Mouse (Mus musculus) retina, postnatal 7 days (tissue): ENCODE measurements around the gene Elmo2.
A peak's percentile ranks its signal among the peaks of the same experiment; 100 is the strongest.

Source experiments
- DNase-seq: peaks from one replicate; pipeline ENCODE4 v3.0.0-alpha.2; 2012; ENCODE audit warnings: low read depth, low spot score

Gene Elmo2

DNA sequence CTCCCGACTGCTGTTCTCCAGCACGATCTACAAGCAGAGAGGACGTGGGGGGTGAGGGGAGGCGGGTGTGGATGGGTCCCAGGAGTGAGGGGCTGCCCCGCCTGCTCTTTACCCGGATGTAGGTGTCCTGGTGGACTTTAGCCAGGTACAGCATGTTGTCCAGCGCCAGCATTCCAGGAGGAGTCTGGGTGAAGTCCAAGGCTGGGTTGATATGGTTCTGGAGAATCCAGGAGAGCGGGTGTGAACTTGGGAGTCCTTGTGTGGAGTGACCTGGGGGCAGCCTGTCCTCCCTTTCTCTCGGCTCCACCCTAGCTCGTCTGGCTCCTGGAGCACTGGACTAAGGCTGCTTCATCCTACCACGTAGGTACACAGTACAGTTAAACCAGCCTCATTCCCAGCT is 28.9 kb downstream of the Elmo2 start:
- DNase-seq = no peak

DNA sequence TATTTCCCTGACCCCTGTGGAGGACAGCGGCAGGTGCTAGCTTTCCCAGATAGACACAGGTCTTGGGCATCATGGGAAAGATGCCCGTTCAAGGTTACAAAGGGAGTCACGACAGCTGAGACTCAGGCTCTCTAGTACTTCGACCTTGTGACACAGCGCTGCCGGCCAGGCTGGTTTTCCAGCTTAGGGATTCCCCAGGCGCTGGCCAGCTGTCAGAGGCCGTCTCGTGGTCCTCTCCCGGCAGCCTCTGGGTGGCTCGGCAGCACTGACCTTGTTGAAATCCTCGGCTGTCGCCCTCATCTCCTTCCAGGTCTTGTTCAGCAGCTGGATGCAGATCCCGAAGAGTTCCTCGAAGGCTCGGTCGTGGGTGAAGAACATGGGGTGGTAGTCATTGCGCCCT is 29.7 kb downstream of the Elmo2 start:
- no peak for DNase-seq

DNA sequence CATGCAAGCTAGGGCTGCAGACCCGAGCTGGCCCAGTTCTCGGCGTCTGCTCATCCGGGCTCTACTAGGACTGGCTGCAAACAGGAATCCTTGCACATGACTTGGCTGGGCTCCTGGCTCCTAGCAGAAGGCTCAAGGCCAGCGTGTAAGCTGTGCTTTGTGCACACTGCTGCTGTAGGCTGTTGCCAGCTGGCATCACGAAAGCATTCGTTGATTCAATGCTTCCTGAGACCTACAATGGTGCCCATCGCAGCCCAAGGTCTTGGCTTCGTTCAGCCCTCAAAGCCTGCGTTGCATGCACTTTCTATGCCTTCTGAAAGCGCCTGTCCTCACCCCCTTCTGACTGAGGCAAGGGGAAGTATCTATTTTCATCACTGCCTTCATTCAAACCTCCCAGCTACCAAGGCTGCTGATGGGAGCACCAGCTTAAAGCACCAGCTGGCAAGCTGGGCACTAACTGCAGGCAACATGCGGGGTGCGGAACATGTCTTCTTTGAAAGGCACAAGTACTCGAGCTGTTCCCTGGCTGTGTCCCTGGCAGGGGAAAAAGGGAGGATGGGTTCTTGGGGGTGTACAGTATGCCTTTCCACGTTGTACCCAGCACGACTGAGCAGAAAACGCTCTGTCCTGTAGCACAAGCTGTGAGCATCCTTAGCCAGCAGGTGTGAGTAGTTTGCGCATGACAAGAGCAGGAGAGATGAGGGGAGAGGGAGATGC is 37.8 kb downstream of the Elmo2 start:
- DNase-seq = no peak

DNA sequence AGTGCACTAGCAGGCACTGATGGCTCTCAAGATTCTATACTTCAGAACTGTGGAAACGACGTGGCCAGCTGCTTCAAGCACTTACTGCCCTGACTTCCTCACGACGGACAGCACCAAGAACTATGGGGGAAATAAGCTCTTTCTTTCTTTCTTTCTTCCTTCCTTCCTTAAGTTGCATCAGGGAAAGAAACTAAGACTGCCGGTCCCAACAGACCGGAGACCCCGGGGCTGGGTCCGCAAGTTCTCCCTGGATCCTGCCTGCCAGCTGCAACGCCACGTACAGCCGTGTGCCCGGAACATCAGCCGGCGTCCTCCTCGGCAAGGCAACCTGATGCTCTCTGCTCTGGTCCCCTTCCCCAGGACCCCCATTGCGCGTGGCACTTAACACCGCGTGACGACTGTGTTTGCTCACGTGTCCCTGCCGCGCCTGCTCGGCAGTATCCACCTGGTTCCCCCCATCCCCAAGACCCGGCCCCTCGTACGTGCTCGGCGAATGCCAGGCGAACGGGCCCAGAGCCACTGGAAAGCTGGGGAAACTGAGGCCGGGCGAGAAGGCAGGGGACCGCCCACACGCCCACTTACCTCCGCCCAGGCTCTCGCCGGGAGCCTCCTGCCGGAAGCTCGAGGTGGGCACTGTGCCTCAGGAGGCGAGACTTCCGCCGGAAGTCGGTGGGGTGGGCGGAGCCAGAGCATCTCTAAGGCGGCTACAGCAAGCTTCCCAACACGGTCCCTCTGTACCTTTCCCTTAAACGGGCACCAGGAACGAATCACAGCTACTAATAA is 38.9 kb downstream of the Elmo2 start, which contains the start of gene Slc35c2:
Gene Slc35c2, minus strand, starts transcription at position 668 of the 783 bp plus-strand sequence.
- DNase-seq = peak; percentile 79

DNA sequence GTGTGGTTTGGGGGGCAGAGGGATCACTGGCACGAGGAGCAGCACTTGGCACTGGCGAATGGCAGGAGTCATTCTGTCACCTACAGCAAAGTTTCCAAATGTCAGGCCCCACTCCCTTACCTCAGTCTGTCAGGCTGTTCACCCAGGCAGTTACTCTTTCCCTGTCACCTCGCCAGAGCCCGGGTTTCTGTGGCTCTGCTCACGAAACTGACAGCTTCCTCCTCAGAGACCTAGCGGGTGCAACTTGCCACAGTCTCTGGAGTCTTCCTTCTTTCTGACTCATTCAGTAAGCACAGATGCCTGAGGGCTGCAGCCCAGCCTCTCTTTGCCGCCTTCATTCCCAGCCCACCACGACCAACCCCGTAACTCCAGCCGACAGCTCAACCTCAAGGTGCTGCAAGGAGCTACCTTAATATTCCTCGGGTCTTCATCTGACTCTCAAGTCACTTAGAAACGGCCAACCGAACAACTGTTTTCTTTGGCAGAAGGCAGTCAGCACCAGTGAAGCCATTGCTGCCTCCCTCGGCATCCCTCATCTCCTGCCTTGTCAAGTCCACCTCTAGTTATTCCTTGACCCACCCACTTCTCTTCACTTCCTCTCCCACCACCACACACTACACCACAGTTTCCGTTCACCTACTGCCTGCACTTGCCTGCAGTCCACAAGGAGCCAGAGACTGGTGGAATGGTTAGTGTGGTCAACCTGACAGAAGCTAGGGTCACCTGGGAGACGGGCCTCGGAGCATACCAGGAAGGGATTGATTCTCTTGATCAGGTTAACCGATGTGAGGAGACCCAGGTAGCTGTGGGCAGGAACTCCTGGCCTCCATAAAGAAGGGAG is 39.7 kb downstream of the Elmo2 start:
- DNase-seq = no peak

DNA sequence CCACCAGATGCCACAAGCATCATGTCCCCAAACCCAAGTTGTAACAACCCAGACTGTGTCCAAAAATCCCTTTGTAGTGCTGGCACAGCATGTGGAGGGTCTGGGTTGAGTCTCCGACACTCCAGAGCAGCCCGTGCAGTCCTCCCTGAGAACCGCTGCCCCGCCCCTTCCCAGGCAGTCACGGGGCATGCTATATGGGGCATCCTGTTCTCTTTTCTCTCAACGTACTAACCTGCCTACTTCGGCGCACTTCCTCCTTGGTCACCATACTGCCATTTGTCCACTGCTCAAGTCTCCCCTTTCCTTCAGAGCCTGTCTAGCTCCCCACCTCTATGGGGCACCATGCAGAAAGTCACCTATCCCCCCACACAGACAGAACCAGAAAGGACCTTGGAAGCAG is 40.7 kb downstream of the Elmo2 start:
- DNase-seq = no peak

DNA sequence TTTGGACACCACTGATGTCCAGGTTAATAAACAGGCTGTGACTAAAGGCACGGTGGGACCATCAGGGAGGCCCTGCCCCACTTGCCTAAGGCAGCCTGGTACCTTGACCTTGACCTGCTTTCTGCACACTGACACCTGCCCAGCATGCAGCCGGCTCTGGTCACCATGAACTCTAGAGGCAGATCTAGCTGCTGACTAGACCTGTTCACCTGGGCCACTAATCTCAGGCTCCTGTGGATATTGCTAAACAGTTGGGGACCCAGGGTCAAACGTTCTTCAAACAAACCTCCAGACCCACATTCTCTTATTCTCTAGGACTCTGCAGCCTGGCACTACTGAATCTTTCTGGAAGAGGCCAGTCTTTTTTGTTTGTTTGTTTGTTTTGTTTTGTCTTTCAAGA is 41.2 kb downstream of the Elmo2 start:
- no peak for DNase-seq

DNA sequence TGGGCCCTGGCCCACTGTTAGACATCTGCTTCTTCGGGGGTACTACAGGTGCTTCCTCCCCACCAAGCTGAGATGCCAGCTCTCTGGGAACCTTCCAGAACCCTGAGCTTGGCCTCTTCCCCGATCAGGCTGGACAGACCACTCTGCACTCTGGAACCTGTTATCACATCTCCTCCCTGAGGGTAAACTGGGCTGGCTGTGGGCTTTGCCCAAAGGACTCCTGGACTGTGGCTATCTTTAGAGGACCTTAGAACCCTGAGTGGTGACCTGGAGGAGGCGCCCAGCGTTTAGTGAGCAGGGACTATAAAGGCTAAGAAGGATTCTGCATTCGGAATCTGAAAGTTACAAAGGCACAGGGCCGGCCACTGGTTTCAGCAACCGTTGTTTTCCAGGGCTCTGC is 41.9 kb downstream of the Elmo2 start:
- no peak for DNase-seq

DNA sequence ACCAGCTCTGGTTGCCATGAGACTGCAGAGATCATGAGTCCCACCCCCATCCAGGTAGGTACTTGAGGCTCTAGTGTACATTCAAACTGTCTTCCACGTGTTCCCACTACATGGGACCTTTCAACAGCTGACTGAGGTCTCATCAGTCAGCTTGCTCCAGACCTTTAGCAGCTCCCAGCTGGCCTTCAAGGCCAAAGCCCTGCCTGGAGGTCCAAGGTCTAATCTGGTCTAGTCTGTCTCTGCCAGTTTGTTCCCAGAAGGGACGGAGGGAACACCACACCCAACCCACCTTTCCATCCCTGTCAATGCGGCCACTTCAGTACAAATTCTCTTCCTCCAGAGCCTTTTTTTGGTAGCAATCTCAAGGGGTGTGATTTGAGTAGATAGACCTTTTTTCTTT is 42.6 kb downstream of the Elmo2 start:
- no peak for DNase-seq

DNA sequence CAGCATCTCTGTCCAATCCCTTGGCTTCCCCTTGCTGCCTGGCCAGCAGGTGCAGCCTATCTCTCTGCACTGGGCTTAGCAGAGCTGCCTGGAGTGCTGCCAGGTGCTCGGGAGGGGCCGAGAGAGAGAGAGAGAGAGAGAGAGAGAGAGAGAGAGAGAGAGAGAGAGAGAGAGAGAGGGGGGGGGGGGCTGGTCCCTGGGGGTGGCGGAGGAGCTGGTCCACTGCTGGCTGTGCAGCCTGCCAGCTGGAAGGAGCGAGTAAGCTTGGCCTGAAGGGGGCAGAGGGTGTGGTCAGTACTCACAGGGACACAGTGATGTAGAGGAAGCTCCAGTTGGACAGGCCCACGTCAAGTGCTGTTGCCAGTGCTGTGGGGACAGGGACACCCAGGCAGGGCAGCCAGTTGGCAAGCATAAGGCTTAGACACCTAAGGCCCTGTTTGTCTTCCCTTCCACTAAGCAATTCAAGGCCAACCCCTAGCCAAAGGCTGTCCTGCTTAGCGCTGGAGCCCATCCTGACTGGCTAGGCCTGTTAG is 44.4 kb downstream of the Elmo2 start:
- no peak for DNase-seq

DNA sequence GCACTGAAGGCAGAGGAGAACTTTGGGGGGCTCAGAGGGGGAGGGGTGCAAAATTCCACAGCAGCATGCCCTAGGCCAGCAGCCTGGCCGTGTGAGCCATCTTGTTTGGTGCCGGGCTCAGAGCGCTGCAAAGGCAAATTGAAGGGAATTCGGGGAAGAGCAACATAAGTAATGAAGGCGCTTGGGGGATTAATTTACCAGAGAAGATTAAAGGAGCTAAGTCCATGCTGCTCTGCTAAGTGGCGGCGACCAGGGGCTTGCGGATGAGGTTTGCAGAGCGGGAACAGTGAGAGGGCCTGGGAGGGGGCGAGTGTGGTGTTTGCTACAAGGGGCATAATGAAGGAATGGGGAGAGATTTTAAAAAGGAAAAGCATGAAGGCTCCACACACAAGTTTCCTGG is 46.9 kb downstream of the Elmo2 start:
- no peak for DNase-seq

DNA sequence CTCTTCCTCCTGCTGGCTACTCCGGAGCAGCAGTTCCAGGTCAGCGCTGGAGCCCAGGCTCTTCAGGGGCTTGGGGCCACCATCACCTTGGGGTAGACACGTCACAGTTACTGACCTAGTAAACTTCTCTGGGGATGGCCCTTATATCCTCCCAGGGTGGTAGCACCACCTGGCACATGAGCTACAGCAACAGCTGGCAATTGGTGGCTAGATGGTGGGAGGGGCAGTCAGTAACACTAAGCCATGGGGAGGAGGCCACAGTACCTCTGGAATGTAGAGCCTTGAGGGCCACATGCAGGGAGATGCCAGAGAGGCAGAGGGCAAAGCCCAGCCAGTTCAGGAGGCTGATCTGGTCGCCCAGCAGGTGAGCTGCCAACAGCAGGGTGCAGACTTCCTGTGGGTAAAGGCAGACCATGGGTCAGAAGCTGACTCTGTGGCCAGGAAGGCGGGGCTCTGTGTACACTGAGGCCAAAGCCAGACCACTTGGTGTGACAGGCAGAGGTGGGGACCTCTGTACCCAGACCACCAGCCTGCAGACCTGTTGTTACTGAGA is 49.0 kb downstream of the Elmo2 start:
- DNase-seq = no peak

DNA sequence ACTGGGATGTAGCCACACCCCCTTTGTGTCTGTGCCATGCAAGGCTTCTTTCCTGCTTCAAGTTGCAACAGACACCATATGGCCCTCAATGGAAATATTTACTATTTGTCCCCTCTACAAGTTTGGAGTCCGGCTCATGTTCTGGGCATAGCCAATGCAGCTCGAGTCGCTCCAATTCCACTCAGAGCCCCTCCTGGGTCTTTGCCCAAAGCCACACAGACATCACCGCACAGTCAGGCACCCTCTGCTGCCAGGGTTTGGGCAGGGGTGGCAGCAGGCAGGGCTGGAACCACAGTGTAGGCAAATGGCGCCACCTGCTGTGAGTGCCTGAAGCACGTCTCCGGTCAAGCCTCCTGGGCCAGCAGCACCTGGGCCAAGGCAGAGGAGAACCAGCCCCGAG is 50.5 kb downstream of the Elmo2 start:
- no peak for DNase-seq

DNA sequence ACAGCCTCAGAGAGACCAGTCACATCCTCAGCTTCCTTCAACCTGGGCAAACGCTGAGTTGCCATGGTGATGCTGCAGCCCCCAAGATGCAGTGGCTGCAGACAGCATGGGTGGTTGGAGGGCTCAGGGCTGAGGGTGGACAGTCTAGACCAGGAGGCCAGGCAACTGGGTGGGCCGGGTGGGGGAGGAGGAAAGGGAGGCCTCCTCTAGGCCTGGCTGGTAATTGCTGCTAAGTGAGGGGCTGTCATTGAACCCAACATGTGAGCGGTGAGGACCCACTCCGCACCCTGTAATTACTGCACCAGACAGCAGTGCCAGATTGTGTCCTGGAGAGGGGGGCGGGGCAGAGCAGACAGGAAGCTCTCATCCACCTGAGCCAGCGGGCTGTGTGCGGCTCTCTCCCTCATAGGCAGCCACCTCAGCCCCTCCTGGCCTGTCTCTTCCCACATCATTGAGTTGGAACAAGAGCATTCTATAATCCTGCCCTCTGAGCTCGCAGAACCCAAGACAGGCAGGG is 51.1 kb downstream of the Elmo2 start:
- DNase-seq = peak; percentile 14

DNA sequence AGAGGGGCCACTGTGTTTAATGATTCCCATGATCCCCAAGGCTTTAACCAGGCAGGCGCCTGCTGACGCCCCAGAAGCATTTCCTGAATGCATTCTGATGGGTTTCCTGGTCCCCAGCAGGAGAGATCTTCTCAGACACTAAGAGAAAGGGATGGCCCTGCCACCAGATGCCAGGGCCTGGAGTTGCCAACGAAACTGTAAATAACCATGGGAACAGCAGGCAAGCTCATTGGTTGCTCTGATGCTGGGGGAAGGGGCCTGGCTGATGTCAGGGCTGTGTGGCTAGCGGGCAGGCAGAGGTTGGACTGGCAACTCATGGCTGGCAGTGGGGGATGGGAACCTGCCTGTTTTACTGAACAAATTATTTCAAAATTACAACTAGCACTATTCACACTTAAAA is 52.7 kb downstream of the Elmo2 start:
- no peak for DNase-seq

DNA sequence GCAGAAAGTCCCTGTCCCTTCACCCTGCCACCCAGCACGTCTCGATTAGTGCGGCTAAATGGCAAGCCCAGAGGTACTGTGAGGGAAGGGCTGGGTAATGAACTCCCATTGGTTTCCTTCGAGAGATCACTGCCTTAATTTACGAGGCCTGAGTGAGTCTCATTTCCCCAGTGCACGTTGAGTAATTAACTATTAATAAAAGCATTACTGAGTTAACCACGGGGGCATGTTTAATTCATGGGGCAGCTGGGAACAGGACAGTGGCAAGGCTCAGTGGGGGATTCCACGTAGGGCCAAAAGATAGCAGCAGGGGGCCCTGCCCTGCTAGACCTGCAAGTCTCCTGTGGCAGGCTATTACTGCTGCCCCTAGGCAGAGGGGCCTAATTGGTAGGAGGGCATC is 55.0 kb downstream of the Elmo2 start:
- DNase-seq = no peak

DNA sequence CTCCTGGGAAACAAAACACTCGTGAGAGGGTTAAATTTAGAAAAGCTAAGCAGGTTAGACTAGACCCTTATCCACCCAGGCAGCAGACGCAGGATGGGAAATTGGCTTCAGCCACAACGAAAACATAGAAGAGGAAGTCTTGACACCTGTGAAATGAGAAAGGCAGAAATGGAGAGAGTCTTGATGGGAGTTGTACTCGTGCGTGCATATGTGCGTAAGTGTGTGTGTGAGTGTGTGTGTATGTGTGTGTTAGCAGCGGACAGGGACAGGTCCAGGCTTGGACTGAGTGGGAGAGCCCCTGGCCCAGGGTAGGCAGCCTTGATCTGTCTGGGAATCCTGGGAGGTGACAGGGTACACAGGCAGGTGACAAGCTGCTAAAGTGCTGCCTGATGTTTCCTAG is 55.4 kb downstream of the Elmo2 start:
- DNase-seq = no peak

DNA sequence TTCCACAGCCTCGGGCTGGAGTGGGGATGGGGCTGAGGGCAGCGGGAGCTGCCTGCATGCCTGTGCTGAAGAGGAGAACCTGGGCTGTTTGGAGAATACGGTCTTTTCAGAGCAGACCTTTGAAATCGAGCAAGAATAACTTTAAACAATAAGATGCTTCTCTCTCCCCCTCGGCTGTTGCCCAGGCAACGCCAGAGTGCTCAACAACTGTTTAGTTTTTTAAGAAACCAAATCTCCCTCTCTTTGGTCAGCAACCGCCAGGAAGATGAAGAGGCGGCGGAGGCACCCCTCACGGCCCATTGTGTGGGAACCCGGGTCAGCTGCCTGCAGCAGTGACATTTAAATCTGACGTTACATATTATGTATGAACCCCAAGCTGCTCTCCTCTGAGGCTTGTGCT is 59.5 kb downstream of the Elmo2 start:
- no peak for DNase-seq

DNA sequence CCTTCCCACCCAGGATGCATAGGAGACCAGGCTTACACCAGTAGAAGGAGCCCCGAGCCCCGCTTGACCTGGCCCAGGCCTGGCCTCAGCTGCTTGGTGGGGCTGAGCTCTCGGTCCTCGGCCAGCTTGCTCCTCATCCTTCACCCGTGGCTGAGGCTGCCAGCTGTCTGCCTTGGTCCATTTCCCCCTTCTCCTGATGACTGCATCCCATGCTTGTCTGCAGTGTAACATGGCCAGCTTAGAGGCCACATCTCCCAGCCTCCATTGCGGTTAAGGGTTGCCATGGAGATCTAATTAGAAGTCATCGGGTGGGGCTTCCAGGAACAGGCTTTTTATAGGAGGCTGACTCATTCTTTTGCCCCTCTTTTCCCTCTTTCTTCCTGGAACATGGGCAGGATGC is 62.4 kb downstream of the Elmo2 start:
- no peak for DNase-seq

DNA sequence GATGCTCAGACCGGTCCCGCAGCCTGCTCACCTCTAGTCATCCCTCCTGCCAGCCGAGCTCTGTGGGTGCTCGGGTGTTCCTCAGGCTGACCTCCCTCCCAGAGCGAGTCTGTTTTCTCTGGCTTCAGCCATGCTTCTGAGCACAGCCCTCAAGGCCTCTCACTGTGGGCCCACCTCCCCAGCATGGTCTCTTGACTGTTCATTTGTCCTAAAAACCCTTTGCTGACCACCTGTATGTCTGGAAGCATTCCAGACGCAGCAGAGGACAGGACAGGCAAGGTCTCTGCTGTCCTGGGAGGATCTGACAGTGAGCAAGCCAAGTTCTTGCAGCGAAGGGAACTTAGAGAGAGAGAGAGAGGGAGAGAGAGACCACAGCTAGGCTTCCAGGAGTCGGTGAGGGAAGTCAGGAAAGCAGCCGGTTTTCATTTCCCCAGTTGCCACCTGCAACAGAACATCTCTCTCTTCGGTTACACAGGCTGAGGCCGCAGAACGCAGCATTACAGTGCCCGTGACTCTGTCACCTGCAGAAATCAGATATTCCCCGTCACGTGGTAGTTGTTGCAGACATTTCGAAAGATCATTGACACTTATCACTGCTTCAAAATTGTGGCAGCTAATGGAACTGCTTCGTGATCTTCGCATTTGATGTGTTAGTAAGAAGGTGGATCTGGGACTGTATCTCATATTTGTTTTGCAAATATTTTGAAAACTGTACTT is 63.8 kb downstream of the Elmo2 start:
- DNase-seq = no peak

DNA sequence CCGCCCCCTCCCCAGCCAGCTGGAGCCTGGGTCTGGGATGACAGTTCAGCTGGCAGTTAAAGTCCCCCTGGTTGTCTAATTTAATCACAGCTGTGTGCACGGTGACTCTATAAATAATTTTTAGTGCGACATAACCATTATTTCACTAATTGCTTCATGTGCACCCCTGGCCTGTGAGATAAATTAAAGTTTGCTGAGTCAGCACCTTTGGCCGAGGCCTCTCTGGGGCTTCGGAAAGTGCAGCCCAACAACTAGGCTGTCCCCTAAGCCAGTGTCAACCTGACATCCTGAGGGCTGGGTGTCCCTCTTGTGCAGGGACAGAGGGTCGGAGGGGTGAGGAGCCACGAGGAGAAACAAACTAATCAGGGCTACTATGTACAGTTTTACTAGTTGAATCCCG is 66.4 kb downstream of the Elmo2 start:
- no peak for DNase-seq
